Comparison of ENCODE assay signal across 8 mouse cellular contexts in genomic region chr3:83128449-83128922, GRCm38 (mm10). TPM values are rescaled to one million over a fixed set of nuclear protein-coding genes. Genes with fewer than 3 reads are reported as not detected.
DNase-seq lines count a peak whose midpoint lies in the region; ATAC-seq and TF ChIP-seq lines count a peak whose summit lies in the region.

No protein-coding gene starts in this region.

- no peaks in the 10 kb centered on the region for H3K36me3 ChIP-seq in embryonic facial prominence, embryonic 11.5 days (replicated peaks; ENCODE audit: control insufficient read depth, insufficient read depth, low read depth, low read length)
- H3K36me3 ChIP-seq in lung, embryonic 14.5 days (ENCODE audit: insufficient read depth): no peaks in the 10 kb centered on the region
- H3K36me3 ChIP-seq in stomach, embryonic 14.5 days (ENCODE audit: control insufficient read depth, insufficient read depth, low read length): no peaks in the 10 kb centered on the region
- no peaks in the 10 kb centered on the region for H3K36me3 ChIP-seq in thymus, adult 2 months (ENCODE audit: control insufficient read depth, insufficient read depth, low read length)

- WGBS in embryonic facial prominence, embryonic 11.5 days: 1% methylated on average over 43 of the region's 43 CpGs
- under 1% methylated on average over 43 of the region's 43 CpGs for WGBS in lung, embryonic 14.5 days
- under 1% methylated on average over 43 of the region's 43 CpGs for WGBS in stomach, embryonic 14.5 days
- WGBS in thymus, adult 2 months: 4% methylated on average over 43 of the region's 43 CpGs

- H3K27me3 ChIP-seq in embryonic facial prominence, embryonic 11.5 days (ENCODE audit: control insufficient read depth, insufficient read depth, low read length): peaks cover 47% of the 10 kb centered on the region
- H3K27me3 ChIP-seq in lung, embryonic 14.5 days (ENCODE audit: insufficient read depth, low read length): peaks cover 58% of the 10 kb centered on the region
- peaks cover 30% of the 10 kb centered on the region for H3K27me3 ChIP-seq in stomach, embryonic 14.5 days (ENCODE audit: control insufficient read depth, insufficient read depth, low read length)
- peaks cover 2% of the 10 kb centered on the region; the same call in 1 of the 2 replicates for H3K27me3 ChIP-seq in thymus, adult 2 months (ENCODE audit: control insufficient read depth, insufficient read depth, low read length)

- H3K4me1 ChIP-seq in embryonic facial prominence, embryonic 11.5 days (ENCODE audit: control insufficient read depth, insufficient read depth, low read length): peaks cover 13% of the 10 kb centered on the region; the same call in 1 of the 2 replicates
- H3K4me1 ChIP-seq in lung, embryonic 14.5 days (ENCODE audit: insufficient read depth): no peaks in the 10 kb centered on the region
- peaks cover 21% of the 10 kb centered on the region for H3K4me1 ChIP-seq in stomach, embryonic 14.5 days (ENCODE audit: control insufficient read depth, insufficient read depth, low read length)
- H3K4me1 ChIP-seq in thymus, adult 2 months (replicated peaks; ENCODE audit: control insufficient read depth, insufficient read depth, low read length): no peaks in the 10 kb centered on the region

- peak; percentile 17; the same call in 1 of the 2 replicates for TF ChIP-seq CTCF in lung, embryonic 14.5 days (IDR thresholded peaks at IDR 0.05; ENCODE audit: low read depth)
- TF ChIP-seq CTCF in thymus, adult 2 months (IDR thresholded peaks at IDR 0.05; ENCODE audit: borderline replicate concordance, control insufficient read depth, extremely low read depth, insufficient read depth, low read length, poor library complexity): no peak

- DNase-seq in lung, adult 18-20 months: peak; percentile 10 to 16
- DNase-seq in lung, postnatal 10 days: no peak
- peak; percentile 38 for DNase-seq in embryonic facial prominence, embryonic 11.5 days (ENCODE audit: low spot score)
- DNase-seq in heart, postnatal 4 days: peak; percentile 17
- DNase-seq in lung, embryonic 14.5 days: peak; percentile 55
- DNase-seq in thymus, adult 2 months: no peak

- no peaks in the 10 kb centered on the region for H3K9me3 ChIP-seq in embryonic facial prominence, embryonic 11.5 days (replicated peaks; ENCODE audit: control insufficient read depth, low read length)
- H3K9me3 ChIP-seq in lung, embryonic 14.5 days (ENCODE audit: low read depth, low read length): no peaks in the 10 kb centered on the region
- no peaks in the 10 kb centered on the region for H3K9me3 ChIP-seq in stomach, embryonic 14.5 days (ENCODE audit: control insufficient read depth, low read depth, low read length)

- TF ChIP-seq POLR2A in thymus, adult 2 months (IDR thresholded peaks at IDR 0.05; ENCODE audit: control insufficient read depth, extremely low read depth, insufficient read depth, low read length, poor library complexity): no peak

- no peak overlapping the region for H3K27ac ChIP-seq in embryonic facial prominence, embryonic 11.5 days (replicated peaks; ENCODE audit: low read depth, low read length)
- no peak overlapping the region for H3K27ac ChIP-seq in lung, embryonic 14.5 days (ENCODE audit: low read depth)
- H3K27ac ChIP-seq in stomach, embryonic 14.5 days (ENCODE audit: low read length): no peak overlapping the region
- H3K27ac ChIP-seq in thymus, adult 2 months (ENCODE audit: control insufficient read depth, insufficient read depth, low read length): no peak overlapping the region

- peak overlapping the region; percentile 56 for H3K4me3 ChIP-seq in embryonic facial prominence, embryonic 11.5 days (ENCODE audit: low read depth, low read length)
- H3K4me3 ChIP-seq in lung, embryonic 14.5 days (ENCODE audit: low read depth, low read length): peak overlapping the region; percentile 45
- peak overlapping the region; percentile 49 for H3K4me3 ChIP-seq in stomach, embryonic 14.5 days (ENCODE audit: low read depth, low read length)
- H3K4me3 ChIP-seq in thymus, adult 2 months (ENCODE audit: control insufficient read depth, insufficient read depth, low read length): no peak overlapping the region

- 0 out of 2 replicates have a peak, but pooled peaks have one; percentile 20 for ATAC-seq in embryonic facial prominence, embryonic 11.5 days (replicated peaks; ENCODE audit: insufficient number of reproducible peaks, low FRiP score, low TSS enrichment, low read depth)
- ATAC-seq in lung, embryonic 14.5 days (ENCODE audit: insufficient read depth): peak; percentile 35; the same call in 1 of the 2 replicates
- no peak for ATAC-seq in stomach, embryonic 14.5 days (ENCODE audit: insufficient number of reproducible peaks, insufficient read depth, low FRiP score, low read depth)
- no peak for ATAC-seq in activated CD4-positive, CD25-positive, alpha-beta regulatory T cell, adult 4 months

- H3K9ac ChIP-seq in embryonic facial prominence, embryonic 11.5 days (replicated peaks; ENCODE audit: low read length): no peak overlapping the region
- 0 out of 2 replicates have a peak overlapping the region, but pooled peaks have one; percentile 2 for H3K9ac ChIP-seq in lung, embryonic 14.5 days
- H3K9ac ChIP-seq in stomach, embryonic 14.5 days (replicated peaks; ENCODE audit: low read depth, low read length): peak overlapping the region; percentile 21; the same call in 1 of the 2 replicates

- peak overlapping the region; percentile 94 for H3K4me2 ChIP-seq in embryonic facial prominence, embryonic 11.5 days (ENCODE audit: low read depth, low read length)
- peak overlapping the region; percentile 88 for H3K4me2 ChIP-seq in lung, embryonic 14.5 days
- peak overlapping the region; percentile 97 for H3K4me2 ChIP-seq in stomach, embryonic 14.5 days (replicated peaks; ENCODE audit: low read depth, low read length)

RNA-seq across cellular contexts. Expression of gene Dchs2, which starts 0.7 kb away (rescaled TPM):
- 0.11 and 0.14 TPM in 2 replicates for polyA plus RNA-seq in embryonic facial prominence, embryonic 11.5 days (2014; fragmentation: Nextera tagmentation; extraction: Ambion mirVana)
- total RNA-seq in heart, postnatal 4 days (2021): 1 to 10 TPM; 1.2 to 1.3 TPM
- 0.20 and 0.28 TPM in 2 replicates for polyA plus RNA-seq in lung, embryonic 14.5 days (2014; fragmentation: Nextera tagmentation; extraction: Ambion mirVana)
- polyA plus RNA-seq in stomach, embryonic 14.5 days (2014; fragmentation: Nextera tagmentation; extraction: Ambion mirVana): 0.78 and 0.94 TPM in 2 replicates
- polyA plus RNA-seq in activated CD4-positive, CD25-positive, alpha-beta regulatory T cell, adult 4 months (2017; shearing (Covaris generic)): not detected
- polyA plus RNA-seq in thymus, adult 2 months (2012; rRNA removed): 0.31 and 0.32 TPM in 2 replicates

Comparison
In these comparisons a context has a peak if more than half of its experiments do, and no peak if none do; other contexts are left out.
1. DNase-seq: peak in lung, adult 18-20 months (2 of 2), embryonic facial prominence, embryonic 11.5 days (single experiment), heart, postnatal 4 days (single experiment) and lung, embryonic 14.5 days (single experiment); none in lung, postnatal 10 days (single experiment) and thymus, adult 2 months (single experiment).
2. ATAC-seq: peak in embryonic facial prominence, embryonic 11.5 days (single experiment) and lung, embryonic 14.5 days (single experiment); none in stomach, embryonic 14.5 days (single experiment) and activated CD4-positive, CD25-positive, alpha-beta regulatory T cell, adult 4 months (single experiment).
3. Peak in every context shown above with its lines, with median percentiles within 50 percentile points of each other: H3K4me2 ChIP-seq.